Mouse (Mus musculus): ENCODE measurements at regions not wholly inside any gene's neighbourhood (a gene's known extent, or its start where the extent isn't known, plus 50 kb on each side); places are given as distances from the start of the nearest gene placed in this dataset.

GRCm38 (mm10) chr13:52334962-52335361 is 196.1 kb downstream of the Diras2 start:
- no peaks in the 10 kb centered on the region for H3K4me1 ChIP-seq (ENCODE audit: control insufficient read depth, insufficient read depth, low read length)
- H3K9ac ChIP-seq (ENCODE audit: low read depth, poor library complexity, severe bottlenecking) = no peak overlapping the region

GRCm38 (mm10) chr13:52337936-52338335 is 193.1 kb downstream of the Diras2 start:
- Histone ChIP-seq H3K36me3 (ENCODE audit: control insufficient read depth, insufficient read depth, low read length, poor library complexity, severe bottlenecking) (no peaks in the 10 kb centered on the region), H3K9me3 (replicated peaks; ENCODE audit: control insufficient read depth, insufficient read depth, low read length, poor library complexity, severe bottlenecking) (no peaks in the 10 kb centered on the region), H3K27ac (ENCODE audit: insufficient read depth, low read length) (no peak overlapping the region), H3K4me1 (ENCODE audit: control insufficient read depth, insufficient read depth, low read length) (no peaks in the 10 kb centered on the region), H3K27me3 (ENCODE audit: control insufficient read depth, insufficient read depth, low read length, poor library complexity, severe bottlenecking) (no peaks in the 10 kb centered on the region), H3K9ac (ENCODE audit: low read depth, poor library complexity, severe bottlenecking) (no peak overlapping the region), H3K4me3 (ENCODE audit: low read depth, low read length) (no peak overlapping the region)
- TF ChIP-seq EP300 (IDR thresholded peaks at IDR 0.05; ENCODE audit: insufficient read depth, low read depth, low read length) (no peak), CTCF (IDR thresholded peaks at IDR 0.05; ENCODE audit: low read depth, low read length) (no peak), POLR2A (IDR thresholded peaks at IDR 0.05; ENCODE audit: insufficient read depth, low read length) (no peak)

More at GRCm38 (mm10) chr13:52334962-52335361, 196.1 kb downstream of the Diras2 start:
- no peaks in the 10 kb centered on the region for H3K27me3 ChIP-seq (ENCODE audit: control insufficient read depth, insufficient read depth, low read length, poor library complexity, severe bottlenecking)
- no peak overlapping the region for H3K4me3 ChIP-seq (ENCODE audit: low read depth, low read length)
- H3K9me3 ChIP-seq (replicated peaks; ENCODE audit: control insufficient read depth, insufficient read depth, low read length, poor library complexity, severe bottlenecking) = no peaks in the 10 kb centered on the region
- H3K27ac ChIP-seq (ENCODE audit: insufficient read depth, low read length) = no peak overlapping the region
- TF ChIP-seq POLR2A (IDR thresholded peaks at IDR 0.05; ENCODE audit: insufficient read depth, low read length) = no peak
- TF ChIP-seq EP300 (IDR thresholded peaks at IDR 0.05; ENCODE audit: insufficient read depth, low read depth, low read length) = no peak
- no peak for TF ChIP-seq CTCF (IDR thresholded peaks at IDR 0.05; ENCODE audit: low read depth, low read length)
- H3K36me3 ChIP-seq (ENCODE audit: control insufficient read depth, insufficient read depth, low read length, poor library complexity, severe bottlenecking) = no peaks in the 10 kb centered on the region

GRCm38 (mm10) chr13:52339156-52339555 is 191.9 kb downstream of the Diras2 start:
- Histone ChIP-seq H3K9ac (ENCODE audit: low read depth, poor library complexity, severe bottlenecking) (no peak overlapping the region), H3K36me3 (ENCODE audit: control insufficient read depth, insufficient read depth, low read length, poor library complexity, severe bottlenecking) (no peaks in the 10 kb centered on the region)
- TF ChIP-seq POLR2A (IDR thresholded peaks at IDR 0.05; ENCODE audit: insufficient read depth, low read length) (no peak), CTCF (IDR thresholded peaks at IDR 0.05; ENCODE audit: low read depth, low read length) (no peak), EP300 (IDR thresholded peaks at IDR 0.05; ENCODE audit: insufficient read depth, low read depth, low read length) (no peak)

GRCm38 (mm10) chr13:52341981-52342380 is 189.1 kb downstream of the Diras2 start:
- Histone ChIP-seq H3K27me3 (ENCODE audit: control insufficient read depth, insufficient read depth, low read length, poor library complexity, severe bottlenecking) (no peaks in the 10 kb centered on the region), H3K27ac (ENCODE audit: insufficient read depth, low read length) (no peak overlapping the region), H3K4me3 (ENCODE audit: low read depth, low read length) (no peak overlapping the region), H3K9me3 (replicated peaks; ENCODE audit: control insufficient read depth, insufficient read depth, low read length, poor library complexity, severe bottlenecking) (no peaks in the 10 kb centered on the region), H3K36me3 (ENCODE audit: control insufficient read depth, insufficient read depth, low read length, poor library complexity, severe bottlenecking) (no peaks in the 10 kb centered on the region), H3K4me1 (ENCODE audit: control insufficient read depth, insufficient read depth, low read length) (no peaks in the 10 kb centered on the region), H3K9ac (ENCODE audit: low read depth, poor library complexity, severe bottlenecking) (no peak overlapping the region)
- no peak for TF ChIP-seq EP300 (IDR thresholded peaks at IDR 0.05; ENCODE audit: insufficient read depth, low read depth, low read length)
- TF ChIP-seq POLR2A (IDR thresholded peaks at IDR 0.05; ENCODE audit: insufficient read depth, low read length) = no peak
- TF ChIP-seq CTCF (IDR thresholded peaks at IDR 0.05; ENCODE audit: low read depth, low read length) = no peak

More at GRCm38 (mm10) chr13:52339156-52339555, 191.9 kb downstream of the Diras2 start:
- H3K4me3 ChIP-seq (ENCODE audit: low read depth, low read length) = no peak overlapping the region
- no peak overlapping the region for H3K27ac ChIP-seq (ENCODE audit: insufficient read depth, low read length)
- no peaks in the 10 kb centered on the region for H3K27me3 ChIP-seq (ENCODE audit: control insufficient read depth, insufficient read depth, low read length, poor library complexity, severe bottlenecking)
- no peaks in the 10 kb centered on the region for H3K9me3 ChIP-seq (replicated peaks; ENCODE audit: control insufficient read depth, insufficient read depth, low read length, poor library complexity, severe bottlenecking)
- H3K4me1 ChIP-seq (ENCODE audit: control insufficient read depth, insufficient read depth, low read length) = no peaks in the 10 kb centered on the region

- Histone ChIP-seq H3K27me3 (ENCODE audit: control insufficient read depth, insufficient read depth, low read length, poor library complexity, severe bottlenecking) (no peaks in the 10 kb centered on the region), H3K4me3 (ENCODE audit: low read depth, low read length) (no peak overlapping the region), H3K9me3 (replicated peaks; ENCODE audit: control insufficient read depth, insufficient read depth, low read length, poor library complexity, severe bottlenecking) (no peaks in the 10 kb centered on the region), H3K4me1 (ENCODE audit: control insufficient read depth, insufficient read depth, low read length) (no peaks in the 10 kb centered on the region), H3K27ac (ENCODE audit: insufficient read depth, low read length) (no peak overlapping the region), H3K9ac (ENCODE audit: low read depth, poor library complexity, severe bottlenecking) (no peak overlapping the region), H3K36me3 (ENCODE audit: control insufficient read depth, insufficient read depth, low read length, poor library complexity, severe bottlenecking) (no peaks in the 10 kb centered on the region)
- TF ChIP-seq EP300 (IDR thresholded peaks at IDR 0.05; ENCODE audit: insufficient read depth, low read depth, low read length) (no peak), CTCF (IDR thresholded peaks at IDR 0.05; ENCODE audit: low read depth, low read length) (no peak), POLR2A (IDR thresholded peaks at IDR 0.05; ENCODE audit: insufficient read depth, low read length) (no peak)
These were observed 186.7 kb downstream of the Diras2 start for GRCm38 (mm10) chr13:52344383-52344782.

GRCm38 (mm10) chr13:52344853-52345252 is 186.2 kb downstream of the Diras2 start:
- TF ChIP-seq CTCF (IDR thresholded peaks at IDR 0.05; ENCODE audit: low read depth, low read length) (no peak), EP300 (IDR thresholded peaks at IDR 0.05; ENCODE audit: insufficient read depth, low read depth, low read length) (no peak), POLR2A (IDR thresholded peaks at IDR 0.05; ENCODE audit: insufficient read depth, low read length) (no peak)
- Histone ChIP-seq H3K27me3 (ENCODE audit: control insufficient read depth, insufficient read depth, low read length, poor library complexity, severe bottlenecking) (no peaks in the 10 kb centered on the region), H3K36me3 (ENCODE audit: control insufficient read depth, insufficient read depth, low read length, poor library complexity, severe bottlenecking) (no peaks in the 10 kb centered on the region), H3K9me3 (replicated peaks; ENCODE audit: control insufficient read depth, insufficient read depth, low read length, poor library complexity, severe bottlenecking) (no peaks in the 10 kb centered on the region), H3K27ac (ENCODE audit: insufficient read depth, low read length) (no peak overlapping the region), H3K4me3 (ENCODE audit: low read depth, low read length) (no peak overlapping the region), H3K4me1 (ENCODE audit: control insufficient read depth, insufficient read depth, low read length) (no peaks in the 10 kb centered on the region), H3K9ac (ENCODE audit: low read depth, poor library complexity, severe bottlenecking) (no peak overlapping the region)

Measured in ES-Bruce4 (cell line).